Mouse (Mus musculus) midbrain, embryonic 16.5 days (tissue): Measurements from ENCODE around the gene Klhdc8b. TPM values are rescaled to one million over a fixed set of nuclear protein-coding genes. Genes with fewer than 3 reads are reported as not detected.
A peak's percentile ranks its signal among the peaks of the same experiment; 100 is the strongest.

ENCODE experiments used
- ATAC-seq: fragments of 200-750 bp; cut with Nextera tagmentation; 2 replicates; pipeline ENCODE4 v1.8.0; 2017; ENCODE audit warnings: moderate TSS enrichment
- H3K27ac ChIP-seq: fragments of 300-500 bp; sonication (generic); 2 replicates; pipeline ENCODE4 v1.5.1; 2014; ENCODE audit warnings: mild to moderate bottlenecking, low read length, mixed read lengths
- H3K27me3 ChIP-seq: fragments of 300-500 bp; sonication (generic); 2 replicates; pipeline ENCODE4 v1.6.1; 2014; ENCODE audit warnings: low read depth, low read length, mixed read lengths; ENCODE audit not compliant: control insufficient read depth, insufficient read depth
- H3K36me3 ChIP-seq: fragments of 300-500 bp; sonication (generic); 2 replicates; pipeline ENCODE4 v1.6.1; 2014; ENCODE audit warnings: mild to moderate bottlenecking, low read length, moderate library complexity, mixed read lengths; ENCODE audit not compliant: control insufficient read depth, insufficient read depth
- H3K4me1 ChIP-seq: fragments of 300-500 bp; sonication (generic); 2 replicates; pipeline ENCODE4 v1.6.1; 2014; ENCODE audit warnings: mild to moderate bottlenecking, low read length, mixed read lengths; ENCODE audit not compliant: control insufficient read depth, insufficient read depth
- H3K4me2 ChIP-seq: fragments of 300-500 bp; sonication (generic); 2 replicates; pipeline ENCODE4 v1.6.1; 2014; ENCODE audit warnings: mild to moderate bottlenecking, low read length, mixed read lengths
- H3K4me3 ChIP-seq: fragments of 300-500 bp; sonication (generic); 2 replicates; pipeline ENCODE4 v1.5.1; 2014; ENCODE audit warnings: low read depth, mild to moderate bottlenecking, low read length, moderate library complexity, mixed read lengths
- H3K9ac ChIP-seq: fragments of 300-500 bp; sonication (generic); 2 replicates; pipeline ENCODE4 v1.6.1; 2014; ENCODE audit warnings: low read depth, low read length, mixed read lengths
- H3K9me3 ChIP-seq: fragments of 300-500 bp; sonication (generic); replicated peaks from 2 replicates; pipeline ENCODE4 v1.6.1; 2014; ENCODE audit warnings: mild to moderate bottlenecking, low read length, mixed read lengths; ENCODE audit not compliant: control insufficient read depth, poor library complexity, severe bottlenecking
- WGBS: fragments of 180-500 bp; shearing (Covaris S2); extraction: QIAGEN DNeasy Blood & Tissue Kit; methylation state at CpG from one replicate; pipeline ENCODE4 v1.1.7; 2014; 5-methylcytosine and 5-hydroxymethylcytosine counted together
- polyA plus RNA-seq: library from polyadenylated mRNA; unstranded; fragments of >200 nt; fragmentation: Nextera tagmentation; extraction: Ambion mirVana; gene quantifications from 2 replicates; pipeline ENCODE4 v1.2.1, GENCODE M21; 2015

Gene Klhdc8b
- polyA plus RNA-seq, 1 experiment from 2014 or later: 72.6 TPM

- no peak overlapping the region for H3K4me3 ChIP-seq
- H3K27me3 ChIP-seq: no peaks in the 10 kb centered on the region
- H3K9me3 ChIP-seq: no peaks in the 10 kb centered on the region
- peaks cover 49% of the 10 kb centered on the region for H3K36me3 ChIP-seq
- no peak overlapping the region for H3K4me2 ChIP-seq
- peaks cover 18% of the 10 kb centered on the region for H3K4me1 ChIP-seq
- H3K9ac ChIP-seq: no peak overlapping the region
- H3K27ac ChIP-seq: no peak overlapping the region
- WGBS: 98% methylated on average over 8 of the region's 8 CpGs
- ATAC-seq: no peak
Measured at GRCm38 (mm10) chr9:108493246-108493645, 31.9 kb upstream of the Klhdc8b start.

- H3K36me3 ChIP-seq: peaks cover 40% of the 10 kb centered on the region
- H3K9ac ChIP-seq: peak overlapping the region; percentile 28; the same call in 1 of the 2 replicates
- peak overlapping the region; percentile 92 for H3K4me2 ChIP-seq
- H3K27me3 ChIP-seq: no peaks in the 10 kb centered on the region
- no peak overlapping the region; the same call in 1 of the 2 replicates for H3K4me3 ChIP-seq
- H3K27ac ChIP-seq: no peak overlapping the region
- 86% methylated on average over 16 of the region's 16 CpGs for WGBS
- no peak for ATAC-seq
- H3K9me3 ChIP-seq: no peaks in the 10 kb centered on the region
- H3K4me1 ChIP-seq: peaks cover 18% of the 10 kb centered on the region
Measured at GRCm38 (mm10) chr9:108492043-108492750, 30.8 kb upstream of the Klhdc8b start.

- H3K36me3 ChIP-seq: peaks cover 30% of the 10 kb centered on the region
- WGBS: 9% methylated on average over 12 of the region's 12 CpGs
- H3K9ac ChIP-seq: peak overlapping the region; percentile 94
- H3K4me3 ChIP-seq: peak overlapping the region; percentile 95
- H3K27ac ChIP-seq: peak overlapping the region; percentile 96
- peaks cover 18% of the 10 kb centered on the region for H3K4me1 ChIP-seq
- H3K4me2 ChIP-seq: peak overlapping the region; percentile 92
- no peaks in the 10 kb centered on the region for H3K9me3 ChIP-seq
- 0 out of 2 replicates have a peak, but pooled peaks have one; percentile 0 for ATAC-seq
- H3K27me3 ChIP-seq: no peaks in the 10 kb centered on the region
Measured at GRCm38 (mm10) chr9:108491286-108491580, 29.9 kb upstream of the Klhdc8b start.

- peak; percentile 95 for ATAC-seq
- H3K4me2 ChIP-seq: peak within 1 kb of the TSS; percentile 92
Measured at GRCm38 (mm10) chr9:108490559-108491285, 29.3 kb upstream of the Klhdc8b start, which contains the start of gene Usp19. Gene Usp19, plus strand, starts transcription at chr9:108490602.

GRCm38 (mm10) chr9:108489702-108490558 lies 28.5 kb upstream of the Klhdc8b start:
- peak; percentile 12 for ATAC-seq
- Histone ChIP-seq H3K4me2 (peak overlapping the region; percentile 92), H3K4me3 (peak overlapping the region; percentile 95), H3K9ac (peak overlapping the region; percentile 94), H3K36me3 (peaks cover 19% of the 10 kb centered on the region), H3K27me3 (no peaks in the 10 kb centered on the region), H3K27ac (peak overlapping the region; percentile 96), H3K4me1 (peaks cover 18% of the 10 kb centered on the region), H3K9me3 (no peaks in the 10 kb centered on the region)
- WGBS: 66% methylated on average over 26 of the region's 26 CpGs

More at GRCm38 (mm10) chr9:108490559-108491285, 29.3 kb upstream of the Klhdc8b start, which contains the start of gene Usp19:
- H3K27me3 ChIP-seq: no peaks in the 10 kb centered on the region
- H3K9ac ChIP-seq: peak within 1 kb of the TSS; percentile 94
- H3K4me3 ChIP-seq: peak within 1 kb of the TSS; percentile 95
- H3K27ac ChIP-seq: peak within 1 kb of the TSS; percentile 96
- peaks cover 18% of the 10 kb centered on the region for H3K4me1 ChIP-seq
- H3K36me3 ChIP-seq: peaks cover 25% of the 10 kb centered on the region
- under 1% methylated on average over 69 of the region's 69 CpGs for WGBS
- no peaks in the 10 kb centered on the region for H3K9me3 ChIP-seq

- H3K4me2 ChIP-seq: no peak overlapping the region
- no peak overlapping the region for H3K4me3 ChIP-seq
- peaks cover 13% of the 10 kb centered on the region for H3K36me3 ChIP-seq
- H3K9ac ChIP-seq: no peak overlapping the region; the same call in 1 of the 2 replicates
- H3K27me3 ChIP-seq: no peaks in the 10 kb centered on the region
- ATAC-seq: no peak
- H3K4me1 ChIP-seq: peaks cover 18% of the 10 kb centered on the region
- H3K27ac ChIP-seq: no peak overlapping the region
- 97% methylated on average over 20 of the region's 20 CpGs for WGBS
- H3K9me3 ChIP-seq: no peaks in the 10 kb centered on the region
Measured at GRCm38 (mm10) chr9:108489215-108489614, 27.8 kb upstream of the Klhdc8b start.

GRCm38 (mm10) chr9:108488403-108488802 lies 27.0 kb upstream of the Klhdc8b start:
- no peak overlapping the region for H3K27ac ChIP-seq
- H3K4me2 ChIP-seq: no peak overlapping the region
- no peak overlapping the region for H3K9ac ChIP-seq
- H3K4me3 ChIP-seq: no peak overlapping the region
- H3K9me3 ChIP-seq: no peaks in the 10 kb centered on the region
- no peaks in the 10 kb centered on the region for H3K27me3 ChIP-seq
- H3K4me1 ChIP-seq: peaks cover 18% of the 10 kb centered on the region
- WGBS: 93% methylated on average over 17 of the region's 17 CpGs
- H3K36me3 ChIP-seq: peaks cover 5% of the 10 kb centered on the region
- ATAC-seq: no peak

- no peak overlapping the region for H3K4me2 ChIP-seq
- H3K27ac ChIP-seq: no peak overlapping the region
- WGBS: 96% methylated on average over 8 of the region's 8 CpGs
- H3K27me3 ChIP-seq: no peaks in the 10 kb centered on the region
- no peak for ATAC-seq
- H3K9me3 ChIP-seq: no peaks in the 10 kb centered on the region
- H3K9ac ChIP-seq: no peak overlapping the region
- H3K4me3 ChIP-seq: no peak overlapping the region
- peaks cover 16% of the 10 kb centered on the region for H3K4me1 ChIP-seq
- no peaks in the 10 kb centered on the region for H3K36me3 ChIP-seq
Measured at GRCm38 (mm10) chr9:108486973-108487530, 25.7 kb upstream of the Klhdc8b start.
